Mouse (Mus musculus) heart, embryonic 15.5 days (tissue): ENCODE measurements at regions not wholly inside any gene's neighbourhood (a gene's known extent, or its start where the extent isn't known, plus 50 kb on each side); places are given as distances from the start of the nearest gene placed in this dataset.
A peak's percentile ranks its signal among the peaks of the same experiment; 100 is the strongest.

ENCODE experiments used
- ATAC-seq: fragments of 200-750 bp; cut with Nextera tagmentation; replicated peaks from 2 replicates; pipeline ENCODE4 v1.8.0; 2017; ENCODE audit warnings: low read depth, moderate TSS enrichment; ENCODE audit not compliant: insufficient number of reproducible peaks, insufficient read depth, low FRiP score
- H3K27ac ChIP-seq: fragments of 300-500 bp; sonication (generic); 2 replicates; pipeline ENCODE4 v1.5.1; 2015; ENCODE audit warnings: mild to moderate bottlenecking, inconsistent platforms
- H3K27me3 ChIP-seq: fragments of 300-500 bp; sonication (generic); 2 replicates; pipeline ENCODE4 v1.6.1; 2015; ENCODE audit warnings: inconsistent platforms
- H3K36me3 ChIP-seq: fragments of 300-500 bp; sonication (generic); 2 replicates; pipeline ENCODE4 v1.6.1; 2015; ENCODE audit warnings: mild to moderate bottlenecking, inconsistent platforms
- H3K4me1 ChIP-seq: fragments of 300-500 bp; sonication (generic); replicated peaks from 2 replicates; pipeline ENCODE4 v1.6.1; 2015; ENCODE audit warnings: inconsistent platforms
- H3K4me2 ChIP-seq: fragments of 300-500 bp; sonication (generic); 2 replicates; pipeline ENCODE4 v1.6.1; 2015; ENCODE audit warnings: inconsistent platforms, mild to moderate bottlenecking, moderate library complexity
- H3K4me3 ChIP-seq: fragments of 300-500 bp; sonication (generic); 2 replicates; pipeline ENCODE4 v1.5.1; 2015; ENCODE audit warnings: mild to moderate bottlenecking, inconsistent platforms
- H3K9ac ChIP-seq: fragments of 300-500 bp; sonication (generic); 2 replicates; pipeline ENCODE4 v1.6.1; 2015; ENCODE audit warnings: mild to moderate bottlenecking, inconsistent platforms
- H3K9me3 ChIP-seq: fragments of 300-500 bp; sonication (generic); replicated peaks from 2 replicates; pipeline ENCODE4 v1.6.1; 2016; ENCODE audit warnings: inconsistent platforms
- WGBS: fragments of 180-500 bp; shearing (Covaris S2); methylation state at CpG from one replicate; pipeline ENCODE4 v1.1.7; 2015; ENCODE audit warnings: mixed read lengths; 5-methylcytosine and 5-hydroxymethylcytosine counted together

DNA sequence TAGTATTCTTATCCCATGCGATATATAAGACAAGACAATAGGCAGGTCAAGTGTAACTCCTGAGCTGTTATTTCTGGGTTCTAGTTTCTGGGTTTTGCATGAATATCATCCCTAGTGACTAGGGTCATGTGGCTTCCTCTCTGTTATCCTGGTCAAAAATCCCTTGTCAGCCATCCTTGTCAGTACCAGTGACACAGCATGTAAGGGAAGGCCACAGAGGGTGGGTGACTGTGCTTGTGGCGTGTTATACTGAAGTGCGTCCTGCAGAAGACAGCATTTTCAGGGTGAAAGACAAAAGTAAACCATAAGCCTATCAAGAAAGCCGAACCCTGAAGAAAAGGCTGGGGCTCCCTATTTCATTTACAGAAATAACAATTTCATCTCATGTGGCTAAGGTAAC is 50.7 kb upstream of the Echdc3 start:
- WGBS = 91% methylated on average over 4 of the region's 4 CpGs
- Histone ChIP-seq H3K4me2 (no peak overlapping the region), H3K36me3 (no peaks in the 10 kb centered on the region), H3K4me1 (peaks cover 27% of the 10 kb centered on the region), H3K9me3 (no peaks in the 10 kb centered on the region), H3K9ac (no peak overlapping the region), H3K4me3 (no peak overlapping the region), H3K27me3 (no peaks in the 10 kb centered on the region), H3K27ac (no peak overlapping the region)
- no peak for ATAC-seq

DNA sequence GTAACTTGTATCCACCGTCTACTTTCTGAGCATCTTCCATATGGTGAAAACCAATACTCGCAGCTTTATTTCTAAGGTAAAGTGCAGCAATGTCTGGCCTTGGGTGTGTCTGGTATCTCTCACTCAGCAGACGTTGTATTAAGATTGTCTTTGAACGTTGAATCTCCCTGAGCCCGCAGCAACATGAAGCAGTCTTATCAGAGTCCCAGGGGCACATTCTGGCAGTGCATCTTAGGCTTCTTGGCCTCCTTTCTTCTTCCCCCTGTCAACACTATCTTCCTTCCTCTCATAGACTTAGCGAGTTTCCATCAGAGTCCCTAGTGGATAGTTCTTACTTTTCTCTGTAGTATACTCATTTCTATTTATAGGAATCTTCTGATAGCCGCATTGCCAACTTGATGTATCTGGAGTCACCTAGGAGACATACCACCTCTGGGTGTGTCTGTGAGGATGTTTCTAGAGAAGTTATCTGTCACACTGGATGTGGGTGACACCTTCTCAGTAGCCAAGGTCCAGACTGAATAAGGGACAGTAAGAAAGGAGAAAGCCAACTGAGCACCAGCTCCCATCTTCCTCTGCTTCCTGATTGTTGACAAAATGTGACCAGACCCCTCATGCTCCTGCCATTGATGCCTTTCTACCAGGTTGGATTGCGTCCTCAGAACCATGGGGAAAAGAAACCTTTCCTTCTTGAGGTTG is 51.4 kb upstream of the Echdc3 start:
- Histone ChIP-seq H3K9ac (no peak overlapping the region), H3K27me3 (no peaks in the 10 kb centered on the region), H3K4me1 (peaks cover 27% of the 10 kb centered on the region), H3K27ac (0 out of 2 replicates have a peak overlapping the region, but pooled peaks have one; percentile 16), H3K9me3 (no peaks in the 10 kb centered on the region), H3K4me3 (no peak overlapping the region), H3K4me2 (no peak overlapping the region), H3K36me3 (no peaks in the 10 kb centered on the region)
- no peak for ATAC-seq
- WGBS = 48% methylated on average over 8 of the region's 8 CpGs

DNA sequence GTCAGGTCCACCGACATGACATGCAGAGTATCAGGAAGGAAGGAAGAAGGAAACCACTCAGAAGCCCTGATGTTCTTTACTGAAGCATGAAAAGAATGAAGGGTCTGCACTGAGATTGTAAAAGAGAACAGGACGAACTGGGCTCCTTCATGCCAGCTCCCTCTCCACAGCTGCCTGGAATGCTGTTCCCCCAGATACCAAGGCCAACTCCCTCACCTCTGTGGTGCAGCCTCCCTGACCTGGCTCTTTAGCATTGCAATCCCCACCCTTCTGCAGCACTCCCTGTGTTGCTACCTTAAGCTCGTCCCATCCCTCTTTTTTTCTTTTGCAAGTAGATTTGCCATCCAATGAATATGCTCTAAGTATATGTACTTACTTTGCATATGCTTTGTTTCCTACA is 52.3 kb upstream of the Echdc3 start:
- Histone ChIP-seq H3K4me1 (peaks cover 27% of the 10 kb centered on the region), H3K27ac (peak overlapping the region; percentile 16; the same call in 1 of the 2 replicates), H3K4me3 (no peak overlapping the region), H3K9ac (no peak overlapping the region), H3K36me3 (no peaks in the 10 kb centered on the region), H3K4me2 (no peak overlapping the region), H3K9me3 (no peaks in the 10 kb centered on the region), H3K27me3 (no peaks in the 10 kb centered on the region)
- no peak for ATAC-seq
- WGBS = 27% methylated on average over 3 of the region's 3 CpGs

DNA sequence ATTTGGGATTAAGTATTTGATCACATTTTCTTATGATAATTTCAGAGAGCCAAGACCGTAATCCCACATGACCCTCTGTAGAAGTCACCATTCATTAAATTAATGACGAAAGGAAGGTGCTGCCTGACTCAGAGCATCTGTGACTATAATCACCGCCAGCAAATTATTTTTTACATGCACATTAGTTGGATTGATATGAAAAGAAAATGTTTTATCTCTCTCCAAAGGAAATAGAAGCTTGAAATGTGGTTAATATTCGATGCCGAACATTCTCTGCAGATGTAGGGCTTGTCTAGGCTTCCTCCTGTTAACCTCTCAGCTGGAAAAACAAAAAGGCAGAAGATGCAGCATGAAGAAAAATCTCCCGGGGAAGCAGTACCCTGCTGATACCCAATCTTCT is 54.2 kb upstream of the Echdc3 start:
- 58% methylated on average over 6 of the region's 6 CpGs for WGBS
- H3K9ac ChIP-seq = no peak overlapping the region
- no peak for ATAC-seq
- H3K4me2 ChIP-seq = peak overlapping the region; percentile 41
- H3K4me3 ChIP-seq = no peak overlapping the region
- no peaks in the 10 kb centered on the region for H3K27me3 ChIP-seq
- no peaks in the 10 kb centered on the region for H3K36me3 ChIP-seq
- H3K4me1 ChIP-seq = peaks cover 23% of the 10 kb centered on the region
- H3K9me3 ChIP-seq = no peaks in the 10 kb centered on the region
- H3K27ac ChIP-seq = peak overlapping the region; percentile 61

DNA sequence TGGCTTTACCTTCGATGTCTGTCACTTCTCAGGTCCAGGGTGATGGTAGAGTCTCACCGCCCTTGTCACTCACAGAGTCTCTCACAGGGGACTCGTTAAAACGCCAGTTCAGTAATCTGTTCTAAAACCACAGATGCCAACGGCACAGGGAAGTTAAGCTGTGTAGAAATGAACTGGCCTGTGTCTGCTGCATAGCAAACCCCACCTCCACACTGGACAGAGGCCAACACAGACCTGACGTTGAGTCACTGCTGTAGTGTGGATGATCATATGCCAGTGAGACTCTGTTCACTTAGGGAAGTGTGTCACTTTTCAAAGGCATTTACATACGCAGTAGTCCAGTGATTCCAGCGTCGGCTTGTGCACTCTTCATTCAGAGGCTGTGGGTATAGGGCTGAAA is 54.7 kb upstream of the Echdc3 start:
- peak; percentile 73 for ATAC-seq
- Histone ChIP-seq H3K27ac (peak overlapping the region; percentile 61), H3K27me3 (no peaks in the 10 kb centered on the region), H3K9ac (no peak overlapping the region), H3K4me2 (peak overlapping the region; percentile 41), H3K4me3 (no peak overlapping the region), H3K36me3 (no peaks in the 10 kb centered on the region), H3K9me3 (no peaks in the 10 kb centered on the region), H3K4me1 (peaks cover 27% of the 10 kb centered on the region)
- WGBS = 12% methylated on average over 9 of the region's 9 CpGs

DNA sequence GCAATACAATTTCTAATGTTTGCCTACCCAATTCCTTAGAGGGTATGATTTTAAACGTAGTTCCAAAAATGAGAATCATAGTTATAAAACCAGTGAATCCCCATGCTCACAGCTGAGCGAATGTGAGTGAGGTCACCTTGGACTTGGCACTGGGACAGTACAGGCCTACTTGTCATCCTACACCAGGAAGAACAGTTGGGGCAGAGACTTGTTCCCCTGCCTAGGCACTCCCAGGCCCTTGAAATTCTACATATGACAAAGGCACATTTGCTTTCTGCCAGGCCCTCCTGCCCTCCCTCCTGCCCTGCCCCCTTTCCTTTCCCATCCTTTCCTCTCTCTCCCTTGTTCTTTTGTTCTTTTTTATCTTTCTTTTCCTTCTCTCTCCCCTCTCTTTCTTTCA is 50.0 kb upstream of the Usp6nl start:
- Histone ChIP-seq H3K4me2 (no peak overlapping the region), H3K27ac (peak overlapping the region; percentile 6; the same call in 1 of the 2 replicates), H3K4me3 (no peak overlapping the region), H3K9ac (no peak overlapping the region), H3K4me1 (peaks cover 24% of the 10 kb centered on the region), H3K36me3 (no peaks in the 10 kb centered on the region), H3K9me3 (no peaks in the 10 kb centered on the region), H3K27me3 (no peaks in the 10 kb centered on the region)
- 66% methylated on average over 2 of the region's 2 CpGs for WGBS
- peak; percentile 69 for ATAC-seq
